Mouse (Mus musculus) yolk sac, embryonic 10.5 days (tissue): ENCODE results near the gene Rsc1a1.

Source experiments
- DNase-seq: peaks from one replicate; pipeline ENCODE4 v3.0.0-alpha.2; 2017; ENCODE audit warnings: low spot score

The Rsc1a1 gene

DNA sequence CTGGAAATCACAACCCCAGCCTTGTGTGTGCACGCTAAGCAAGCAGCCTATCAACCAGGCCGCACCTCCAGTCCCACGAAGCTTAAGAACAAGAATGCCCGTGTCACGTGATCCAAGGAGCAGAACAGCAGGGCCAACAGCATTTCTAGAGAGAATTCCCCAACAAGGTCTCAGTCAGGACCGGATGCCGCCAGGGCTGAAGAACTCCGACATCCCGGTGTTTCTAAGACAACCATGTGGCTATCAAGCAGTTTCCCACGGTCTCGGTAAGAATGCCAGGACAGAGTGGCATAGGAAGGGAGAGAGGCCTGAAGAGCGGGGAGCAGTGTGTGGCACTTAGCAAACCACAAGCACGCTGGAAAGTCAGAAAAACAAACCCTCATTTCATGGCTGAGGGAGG, 31.6 kb downstream of the Rsc1a1 start:
- no peak for DNase-seq

DNA sequence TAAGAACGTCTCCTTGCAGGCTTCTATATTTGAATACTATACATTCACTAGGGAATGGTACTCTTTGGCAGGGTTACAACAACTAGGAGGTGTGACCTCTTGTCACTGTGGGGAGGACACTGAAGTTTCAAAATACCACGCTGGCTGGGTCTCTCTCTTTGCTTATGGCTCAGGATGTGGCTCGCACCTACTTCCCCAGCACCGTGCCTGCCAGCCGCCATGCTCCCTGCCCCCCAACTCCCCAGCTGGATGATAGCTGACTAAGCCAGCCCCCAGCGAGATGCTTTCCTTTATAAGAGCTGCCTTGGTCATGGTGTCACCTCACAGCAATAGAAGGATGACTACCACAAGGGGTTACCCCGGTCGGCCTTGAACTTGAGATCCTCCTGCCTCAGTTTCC, 32.4 kb downstream of the Rsc1a1 start:
- no peak for DNase-seq

DNA sequence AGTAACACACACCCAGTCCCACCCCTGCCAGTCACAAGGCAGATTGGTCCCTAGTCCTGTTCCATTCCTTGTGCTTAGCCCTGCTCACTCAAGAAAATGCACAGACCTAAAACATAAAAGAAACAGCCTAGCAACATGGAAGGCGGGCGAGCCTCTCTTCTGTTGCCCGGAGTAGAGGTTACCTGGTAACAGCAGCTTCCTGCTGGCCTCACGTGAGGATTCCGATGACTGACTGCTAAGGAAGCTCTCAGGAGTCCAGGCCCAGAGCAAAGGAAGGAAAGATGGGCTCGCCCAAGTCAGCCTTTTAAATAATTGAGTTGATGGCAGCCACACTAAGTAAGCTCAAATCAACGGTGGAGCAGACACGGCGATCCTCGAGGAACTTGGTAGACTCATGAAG, 33.5 kb downstream of the Rsc1a1 start:
- DNase-seq = no peak

DNA sequence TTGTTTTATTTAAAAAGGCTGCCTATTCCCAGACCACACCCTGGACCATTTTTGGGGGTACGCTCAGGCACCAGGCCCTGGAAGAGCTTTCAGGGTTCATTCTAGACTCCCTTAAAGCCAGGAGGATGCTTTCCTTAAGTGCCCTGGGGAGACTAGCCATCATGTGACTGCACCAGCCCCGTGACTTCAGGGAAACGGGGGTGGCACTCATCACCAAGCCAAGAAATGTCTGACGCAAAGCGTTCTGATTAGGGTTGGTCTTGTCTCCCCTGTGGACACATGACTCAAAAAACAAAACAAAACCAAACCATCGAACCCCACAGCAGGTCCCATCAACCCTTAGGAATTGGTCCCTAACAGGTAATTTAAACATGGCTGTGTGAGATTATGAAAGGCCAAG, 34.1 kb downstream of the Rsc1a1 start:
- no peak for DNase-seq

DNA sequence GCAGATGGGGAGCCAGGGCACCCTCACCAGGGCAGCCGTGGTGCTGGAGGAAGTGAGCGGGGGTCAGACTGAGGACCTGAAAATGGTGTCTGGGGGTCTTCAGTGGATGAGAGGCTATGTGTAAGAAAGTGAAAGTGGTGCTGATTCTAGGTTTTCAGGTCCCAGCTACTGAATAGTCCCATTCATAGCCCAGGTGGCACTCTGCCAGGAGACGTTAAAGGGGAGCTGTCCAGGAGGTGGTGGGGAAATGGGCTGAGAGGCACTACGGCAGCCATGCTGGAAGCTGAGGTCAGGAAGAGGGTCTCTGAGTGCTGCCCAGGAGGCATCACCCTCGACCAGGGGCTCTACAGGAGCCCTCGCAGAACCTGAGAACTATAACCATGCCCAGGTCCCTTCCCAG, 36.2 kb downstream of the Rsc1a1 start:
- no peak for DNase-seq

DNA sequence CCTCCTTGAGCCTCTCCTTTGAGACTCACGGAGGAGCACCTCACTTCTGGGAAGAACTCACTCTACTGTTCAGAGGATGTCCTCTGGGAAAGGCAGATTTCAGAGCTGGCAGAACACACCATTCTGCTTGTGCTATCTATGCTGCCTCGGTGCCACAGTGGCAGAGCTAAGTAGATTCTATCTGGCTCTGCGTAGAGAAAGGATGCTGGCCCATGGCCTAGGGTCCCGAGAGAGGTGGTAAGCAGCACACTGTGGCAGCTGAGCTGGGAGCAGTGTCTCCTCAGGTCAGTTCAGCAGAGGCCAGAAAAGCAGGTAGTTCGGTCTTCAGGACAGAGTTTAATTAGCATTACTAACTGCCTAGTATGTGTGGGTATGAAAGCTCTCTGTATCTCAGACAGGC, 37.1 kb downstream of the Rsc1a1 start:
- DNase-seq = no peak

DNA sequence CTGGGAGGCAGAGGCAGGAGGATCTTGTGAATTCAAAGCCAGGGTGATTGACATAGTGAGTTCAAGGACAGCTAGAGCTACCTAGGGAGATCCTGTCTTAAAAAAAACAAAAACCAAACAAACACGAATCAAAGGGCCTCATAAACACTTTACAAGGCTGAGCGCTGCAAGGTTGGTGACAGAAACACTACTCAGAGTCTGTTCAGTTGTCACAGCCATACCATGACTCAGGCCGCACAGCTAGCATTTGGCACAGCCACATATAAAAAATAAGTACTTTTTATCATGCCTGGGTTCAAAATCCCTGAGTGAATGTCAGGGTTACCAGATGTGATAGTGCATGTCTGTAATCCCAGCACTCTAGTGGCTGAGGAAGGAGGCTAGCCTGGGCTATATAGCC, 38.2 kb downstream of the Rsc1a1 start:
- DNase-seq = no peak

DNA sequence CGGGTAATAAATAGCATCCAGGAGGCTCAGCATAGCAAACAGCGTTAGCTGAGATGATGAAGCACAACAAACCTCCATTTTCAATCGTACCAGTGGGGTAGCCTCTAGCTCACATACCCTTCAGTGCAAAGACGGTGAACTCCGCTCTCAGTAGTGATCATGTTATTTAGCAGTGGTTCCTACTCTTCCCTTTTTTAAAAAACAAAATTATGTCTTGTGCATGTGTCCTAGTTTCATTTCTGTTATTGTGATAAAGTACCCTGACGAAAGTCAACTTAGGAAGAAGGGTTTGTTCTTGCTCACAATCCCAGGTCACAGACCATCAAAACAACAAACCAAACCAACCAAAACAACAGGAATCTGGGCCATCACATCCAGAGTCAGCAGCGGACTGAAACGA, 39.4 kb downstream of the Rsc1a1 start:
- DNase-seq = no peak

DNA sequence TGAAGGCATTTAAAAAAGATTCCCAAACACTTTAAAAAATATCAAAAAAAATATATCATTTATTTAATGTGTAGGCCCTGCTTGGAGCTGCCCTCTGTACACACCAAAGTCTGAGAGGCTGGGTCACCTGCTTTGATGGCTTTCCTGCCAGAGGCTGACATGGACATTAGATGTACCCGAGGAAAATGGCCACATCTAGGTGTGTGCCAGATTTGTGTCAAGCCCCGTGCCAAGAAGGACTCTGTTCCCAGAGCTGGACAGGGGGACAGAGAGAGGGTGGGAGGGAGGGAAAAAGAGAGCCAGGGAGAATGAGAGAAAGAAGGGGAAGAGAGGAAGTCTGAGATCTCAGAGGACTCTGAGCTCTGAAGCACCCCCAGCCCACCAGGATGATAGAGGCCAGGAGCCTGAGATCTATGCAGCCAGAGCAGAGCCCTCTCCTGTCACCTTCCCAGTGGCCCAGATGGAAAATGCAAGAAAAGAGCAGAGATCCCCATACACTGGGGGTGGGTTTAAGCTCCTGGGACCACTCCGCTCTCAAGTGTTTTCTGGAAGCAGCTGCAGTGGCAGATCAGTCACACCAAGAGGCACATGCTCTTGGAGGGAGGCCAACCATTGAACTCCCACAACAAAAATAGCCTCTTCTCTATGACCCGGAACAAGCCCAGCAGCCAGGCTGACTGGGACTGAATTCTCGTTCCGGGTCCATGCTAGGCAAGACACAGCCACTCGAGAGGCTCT, 42.1 kb downstream of the Rsc1a1 start:
- DNase-seq = no peak

DNA sequence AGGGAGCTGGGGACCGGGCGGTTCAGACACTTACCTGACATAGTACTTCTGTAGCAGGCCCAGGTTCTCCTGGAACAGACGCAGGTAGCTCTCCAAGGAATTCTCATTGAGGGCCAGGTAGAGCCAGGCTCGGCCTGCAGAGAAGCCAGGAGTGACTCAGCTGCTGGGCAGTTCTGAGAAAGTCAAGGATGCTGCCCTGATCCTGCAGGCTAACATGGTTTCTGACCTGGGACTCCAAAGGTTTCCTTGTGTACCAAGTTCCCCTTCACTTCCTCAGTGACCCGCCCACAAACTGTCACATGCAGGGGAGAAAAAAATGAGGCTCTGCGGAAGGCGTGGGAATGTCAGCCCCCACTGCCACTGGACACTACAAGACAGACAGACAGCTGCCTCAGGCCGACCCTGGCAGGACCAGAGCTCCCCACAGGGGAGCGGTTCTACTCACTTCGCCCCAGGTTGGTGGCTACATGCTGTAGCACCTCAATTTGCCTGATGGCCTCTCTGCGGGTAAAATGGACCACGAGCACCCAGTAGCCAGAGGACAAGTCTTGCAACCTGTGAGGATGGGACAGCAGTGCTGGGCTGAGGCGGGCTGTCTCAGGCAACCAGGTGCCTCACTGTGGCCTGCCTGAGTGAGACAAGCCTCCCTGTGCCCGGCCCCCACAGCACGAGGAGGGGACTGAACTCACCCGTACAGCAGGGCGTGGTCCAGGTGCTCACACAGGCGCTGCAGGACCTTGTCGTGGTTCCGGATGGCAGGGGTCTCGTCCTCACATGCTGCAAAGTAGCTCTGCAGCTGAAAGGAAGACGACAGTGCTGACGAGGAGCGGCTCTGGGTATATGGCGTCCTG, 43.2 kb downstream of the Rsc1a1 start:
- no peak for DNase-seq

DNA sequence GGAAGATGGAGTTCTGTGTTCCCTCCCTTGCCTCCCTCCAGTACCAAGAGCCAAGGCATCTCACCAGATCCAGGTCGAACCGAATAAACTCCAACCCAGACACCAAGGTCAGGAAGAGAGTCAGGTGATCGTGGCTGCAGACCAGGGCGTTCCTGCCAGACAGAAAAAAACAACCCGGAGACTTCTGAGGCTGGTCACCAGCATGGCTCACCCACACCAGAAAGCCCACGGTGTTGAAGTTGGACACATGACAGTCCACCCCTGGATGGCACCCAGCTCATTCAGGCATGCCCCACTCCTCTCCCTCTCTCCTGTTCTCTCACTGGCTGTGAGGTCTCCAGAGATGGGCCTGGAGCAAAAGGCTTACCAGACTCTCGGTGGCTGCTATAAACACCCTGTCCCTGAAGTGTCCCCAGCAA, 44.0 kb downstream of the Rsc1a1 start:
- no peak for DNase-seq

DNA sequence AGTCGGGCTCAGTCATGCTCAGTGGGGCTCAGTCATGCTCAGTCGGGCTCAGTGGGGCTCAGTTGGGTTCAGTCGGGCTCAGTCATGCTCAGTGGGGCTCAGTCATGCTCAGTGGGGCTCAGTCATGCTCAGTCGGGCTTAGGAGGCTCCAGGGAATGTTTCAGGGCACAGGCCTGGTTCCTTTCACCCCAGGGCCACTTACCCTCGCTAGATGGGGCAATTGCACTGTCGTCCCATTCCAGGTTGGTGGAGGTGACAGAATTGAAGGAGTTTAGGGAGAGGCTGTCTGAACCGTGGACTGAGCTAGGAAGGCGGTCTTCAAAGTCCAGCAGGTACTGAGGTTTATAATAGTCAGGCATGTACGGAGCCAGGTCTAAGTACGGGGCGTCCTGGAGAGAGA, 45.9 kb downstream of the Rsc1a1 start:
- DNase-seq = no peak

DNA sequence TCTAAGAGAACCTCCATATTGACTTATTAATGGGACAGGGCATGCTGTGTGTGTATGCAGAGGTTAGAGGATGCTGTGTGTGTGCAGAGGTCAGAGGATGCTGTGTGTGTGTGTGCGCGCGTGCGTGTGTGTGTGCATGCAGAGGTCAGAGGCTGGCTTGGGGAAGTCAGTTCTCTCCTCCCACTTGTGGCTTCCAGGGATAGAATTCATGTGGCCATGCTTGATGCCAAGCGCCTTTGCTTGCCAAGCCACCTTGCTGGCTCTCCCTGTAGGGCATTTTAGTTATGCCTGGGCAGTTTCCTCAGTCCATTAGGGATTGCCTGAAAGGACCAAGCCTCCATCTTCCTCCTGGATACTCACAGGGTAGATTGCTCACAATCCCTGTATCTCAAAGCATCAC, 48.7 kb downstream of the Rsc1a1 start:
- DNase-seq = no peak

DNA sequence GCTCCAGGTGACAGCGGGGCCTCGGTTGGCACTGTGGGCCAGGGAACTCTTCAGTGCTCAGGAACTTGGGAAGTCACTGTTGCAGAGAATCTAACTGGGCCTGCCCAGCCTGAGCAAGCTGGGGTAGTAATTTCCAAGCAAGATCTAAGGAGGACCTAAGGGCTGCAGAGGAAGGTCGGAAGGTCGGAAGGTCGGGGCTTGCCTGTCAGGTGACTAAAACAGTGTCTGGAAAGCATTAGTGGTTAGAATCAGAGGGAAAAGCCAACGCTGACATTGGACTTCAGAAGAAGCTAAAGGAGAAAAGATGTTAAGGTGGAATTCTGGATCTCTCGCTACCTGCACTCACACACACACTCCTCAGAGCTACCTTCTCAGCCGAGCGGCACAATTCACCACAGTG, 49.4 kb downstream of the Rsc1a1 start:
- DNase-seq = peak; percentile 28
